Mouse (Mus musculus) granulocyte monocyte progenitor cell, adult 5-6 weeks (primary cell): ENCODE data around the gene Zfhx3. TPM values are rescaled to one million over a fixed set of nuclear protein-coding genes. Genes with fewer than 3 reads are reported as not detected.

Source experiments
- ATAC-seq: replicated peaks from 2 replicates; pipeline ENCODE4 v1.8.0; 2016; ENCODE audit warnings: mild to moderate bottlenecking, moderate TSS enrichment, inconsistent platforms; ENCODE audit not compliant: poor library complexity, severe bottlenecking
- total RNA-seq, 2 experiments: library from RNA; stranded (forward) in 1 of 2; stranded (reverse) in 1 of 2; fragments of 200-712, 200-1000 nt in 1 of 2; fragments of >200 nt in 1 of 2; fragmentation: Nextera tagmentation in 1 of 2; gene quantifications; 2 replicates each; pipeline ENCODE4 v1.2.3; 2014 to 2017

The Zfhx3 gene
- total RNA-seq, 2 experiments from 2014 or later: 0.31 to 0.41 TPM

DNA sequence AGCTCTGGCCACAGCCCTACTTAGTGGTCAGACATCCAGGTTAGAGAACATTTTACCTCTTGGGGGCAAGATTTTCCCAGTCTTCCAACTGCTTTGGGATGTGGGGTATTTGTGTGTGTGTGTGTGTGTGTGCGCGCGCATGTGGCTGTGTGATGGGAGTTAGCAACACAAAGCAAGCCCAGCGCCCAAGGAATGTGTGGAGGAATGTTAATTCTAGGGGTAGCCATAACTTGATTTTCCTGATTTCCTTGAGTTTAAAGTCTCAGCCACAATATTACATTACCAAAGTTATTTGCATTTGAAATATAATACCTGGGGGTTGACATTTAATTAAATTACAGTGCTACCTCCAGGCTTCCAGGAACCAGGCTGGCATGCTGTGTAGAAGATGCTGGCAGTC lies 136.3 kb downstream of the Zfhx3 start:
- ATAC-seq: no peak

DNA sequence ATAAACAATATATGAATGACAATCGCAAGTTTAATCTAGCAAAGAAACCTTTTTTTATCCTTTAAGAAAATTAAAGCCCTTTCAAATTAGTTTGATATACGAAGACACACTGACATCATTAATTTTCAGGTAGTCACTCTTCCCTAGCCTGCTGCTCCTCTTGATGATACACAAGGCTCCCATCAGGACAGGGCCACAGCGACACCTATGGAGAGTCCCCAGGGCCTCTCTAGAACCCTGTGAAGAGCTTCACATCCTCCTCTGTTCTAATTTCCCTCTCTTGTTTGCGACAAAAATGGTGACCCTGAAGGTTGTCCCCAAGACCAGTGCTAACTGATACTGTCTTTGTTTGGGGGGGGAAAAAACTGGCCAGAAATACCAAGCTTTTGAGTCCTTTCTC lies 144.5 kb downstream of the Zfhx3 start:
- ATAC-seq: no peak

DNA sequence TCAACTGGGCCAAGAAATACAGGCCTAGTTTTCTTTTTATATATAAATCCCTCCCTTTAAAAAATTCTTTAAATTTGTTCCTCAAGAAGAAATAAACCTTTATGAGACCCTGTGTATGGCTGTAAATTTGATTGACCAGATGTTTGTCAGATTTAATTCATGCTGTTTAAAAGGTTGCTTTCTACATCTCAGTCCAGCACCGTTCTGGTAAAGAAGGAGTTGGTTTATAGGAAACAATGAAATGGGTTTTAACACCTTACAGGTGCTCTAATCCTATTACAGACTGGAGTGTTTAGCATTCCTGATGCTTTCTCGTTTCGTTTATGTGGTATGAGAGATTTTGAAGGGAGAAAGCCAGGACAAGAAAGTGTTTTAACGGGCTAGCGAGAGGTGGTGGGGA lies 147.2 kb downstream of the Zfhx3 start:
- no peak for ATAC-seq

DNA sequence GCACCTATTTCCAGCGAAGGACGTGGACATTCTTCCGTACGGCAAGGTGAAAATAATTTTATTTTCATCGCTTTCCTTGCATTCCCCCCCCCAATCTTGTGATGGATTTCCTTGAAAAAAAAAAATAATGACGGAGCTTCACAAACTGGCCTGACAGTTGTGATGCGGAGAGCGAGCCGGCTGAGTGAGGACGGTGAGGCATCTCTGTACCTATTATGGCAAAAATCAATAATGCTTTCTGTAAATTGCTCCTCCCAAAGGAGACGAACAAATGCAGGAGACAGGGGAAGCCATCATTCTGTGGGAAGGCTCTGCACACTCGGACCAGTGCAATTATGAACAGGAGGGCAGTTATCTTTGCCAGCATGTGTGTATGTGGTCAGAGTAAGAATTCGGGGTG lies 156.2 kb downstream of the Zfhx3 start:
- ATAC-seq: no peak

DNA sequence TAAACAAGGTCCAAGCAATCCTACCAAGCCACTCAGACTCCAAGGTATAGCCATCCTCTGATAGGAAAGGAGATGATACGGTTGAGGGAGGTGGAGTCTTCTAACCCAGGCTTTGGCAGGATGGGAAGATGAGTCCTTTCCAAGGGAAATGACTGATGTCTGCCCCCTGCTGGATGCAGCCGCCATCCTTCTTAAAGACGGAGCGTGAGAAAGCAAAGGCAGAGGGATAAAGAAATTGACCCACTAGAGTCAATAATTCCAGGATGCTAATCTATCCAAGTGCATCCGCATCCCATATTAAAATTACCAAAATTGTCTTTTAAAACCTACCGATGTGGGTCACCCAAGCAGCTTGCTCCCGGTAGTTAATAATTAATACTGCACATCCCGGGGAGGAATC lies 158.7 kb downstream of the Zfhx3 start:
- no peak for ATAC-seq

DNA sequence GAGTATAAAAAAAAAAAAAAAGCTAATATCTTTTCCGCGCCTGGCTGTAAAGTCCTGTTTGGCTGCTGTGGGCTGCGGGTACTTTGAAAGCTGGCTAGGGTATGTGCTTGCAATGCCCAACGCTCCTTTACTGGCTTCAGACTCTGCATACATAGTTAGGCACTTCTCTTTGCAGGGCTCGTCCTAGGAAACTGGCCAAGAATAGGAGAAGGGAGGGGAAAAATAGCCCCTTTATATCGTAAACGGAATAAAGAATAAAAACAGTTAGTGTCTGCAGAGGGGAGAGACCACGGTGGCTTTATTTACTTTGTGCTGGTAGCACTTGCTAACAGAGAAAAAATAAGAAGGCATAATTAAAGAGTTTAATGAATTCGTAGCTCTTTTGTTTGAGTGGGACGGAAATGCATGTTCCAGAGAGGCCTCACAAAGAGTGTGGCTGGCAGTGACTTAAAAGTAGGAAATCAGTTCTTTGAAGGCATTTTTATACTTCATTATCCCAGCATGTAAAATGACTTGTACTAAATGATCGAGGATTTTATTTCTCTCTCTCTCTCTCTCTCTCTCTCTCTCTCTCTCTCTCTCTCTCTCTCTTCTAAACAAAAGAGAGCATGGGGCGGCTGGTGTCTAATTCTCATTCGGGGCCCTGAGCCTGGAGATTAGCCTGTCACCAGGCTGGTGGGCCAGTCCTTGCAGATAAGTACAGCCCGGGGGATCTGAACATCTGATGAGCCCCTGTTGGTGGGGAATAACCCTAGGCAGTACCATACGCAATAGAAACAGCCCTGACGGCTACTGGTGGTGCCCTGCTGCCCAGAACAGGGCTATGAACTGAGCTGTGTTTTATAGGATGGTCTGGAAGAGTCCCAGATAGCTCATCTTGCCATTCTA lies 159.8 kb downstream of the Zfhx3 start:
- ATAC-seq: no peak

DNA sequence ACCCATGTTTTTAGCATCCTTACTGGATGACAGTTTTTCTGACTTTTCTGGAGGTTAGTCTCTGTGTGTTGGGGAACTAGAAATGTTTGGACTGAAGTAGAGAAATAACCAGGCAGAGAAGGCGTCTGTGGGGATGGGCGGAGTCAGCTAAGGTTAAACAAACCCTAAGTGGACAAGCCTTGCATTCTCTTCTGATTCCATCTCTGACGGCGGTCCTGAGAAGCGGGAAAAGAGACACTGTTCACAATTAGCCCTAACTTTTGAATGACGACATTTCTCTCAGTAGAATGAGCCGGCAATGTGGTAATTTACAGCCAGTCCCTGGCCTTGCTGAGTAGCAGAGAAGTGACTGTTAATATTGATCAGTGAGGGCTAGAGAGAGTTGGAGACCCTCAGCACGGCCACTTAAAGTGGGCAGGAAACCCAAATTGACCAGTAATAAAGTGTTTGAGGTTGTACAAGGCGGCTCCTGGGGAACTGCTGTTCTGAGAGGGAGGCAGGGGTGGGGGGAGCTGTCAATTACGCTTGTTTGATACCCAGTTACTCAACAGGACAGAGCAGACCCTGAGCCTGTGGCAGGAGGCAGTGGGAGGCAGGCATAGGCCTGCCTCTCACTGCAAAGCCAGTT lies 162.1 kb downstream of the Zfhx3 start:
- ATAC-seq: no peak

DNA sequence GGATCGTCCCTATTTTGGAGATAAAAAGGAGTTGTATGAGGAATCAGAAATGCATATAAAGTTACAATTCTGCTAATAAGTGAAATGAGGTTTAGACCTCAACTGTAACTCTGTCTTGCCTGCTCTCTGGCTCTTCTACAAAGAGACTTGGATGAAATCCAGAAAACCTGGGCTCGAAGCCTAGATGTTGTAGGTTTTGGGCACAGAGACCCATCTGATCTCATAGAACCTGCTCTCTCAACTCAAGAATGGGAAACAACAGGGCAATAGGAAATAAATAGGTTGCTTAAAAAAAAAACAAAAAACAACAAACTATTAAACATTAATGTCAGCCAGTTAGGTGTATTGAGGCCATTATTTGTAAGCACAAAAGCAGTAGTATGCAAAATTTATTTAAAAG lies 182.6 kb downstream of the Zfhx3 start:
- no peak for ATAC-seq

DNA sequence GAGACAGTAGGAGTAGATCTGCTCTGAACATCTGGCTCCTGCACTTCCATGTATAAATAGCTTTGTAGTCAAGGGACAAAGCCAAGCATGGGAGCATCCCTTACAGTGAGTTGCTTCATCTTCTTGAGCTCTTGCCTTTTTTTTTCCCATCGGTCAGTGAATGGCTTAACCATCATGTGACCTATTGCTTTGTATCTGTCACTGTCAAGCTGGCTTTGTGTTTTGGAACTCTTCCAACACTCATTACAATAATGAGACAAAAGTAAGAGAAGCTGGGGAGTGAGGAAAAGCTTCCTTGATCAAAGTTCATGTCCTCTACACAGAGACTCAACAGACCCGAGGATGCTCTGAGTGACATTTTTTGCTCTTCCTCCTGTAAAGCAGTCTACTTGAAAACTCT lies 183.0 kb downstream of the Zfhx3 start:
- no peak for ATAC-seq

DNA sequence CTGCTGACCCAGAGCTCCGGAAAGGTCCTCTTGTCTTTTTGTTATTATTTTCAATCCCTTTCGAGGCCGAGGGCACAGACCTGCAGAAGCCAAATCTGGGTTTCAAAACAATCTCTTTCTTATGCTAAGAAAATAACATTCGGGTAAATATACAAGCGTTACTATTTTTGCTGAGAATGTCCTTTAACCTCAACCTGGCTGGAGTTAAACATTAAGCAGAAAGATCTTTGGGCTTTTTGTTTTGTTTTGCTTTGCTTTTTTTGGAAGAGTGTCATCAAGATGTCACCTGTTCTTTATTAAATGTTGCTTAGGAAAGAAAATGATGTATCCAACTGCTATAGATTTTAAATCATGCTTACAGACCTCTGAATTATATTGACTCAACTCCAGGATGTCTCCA lies 204.1 kb downstream of the Zfhx3 start:
- no peak for ATAC-seq

DNA sequence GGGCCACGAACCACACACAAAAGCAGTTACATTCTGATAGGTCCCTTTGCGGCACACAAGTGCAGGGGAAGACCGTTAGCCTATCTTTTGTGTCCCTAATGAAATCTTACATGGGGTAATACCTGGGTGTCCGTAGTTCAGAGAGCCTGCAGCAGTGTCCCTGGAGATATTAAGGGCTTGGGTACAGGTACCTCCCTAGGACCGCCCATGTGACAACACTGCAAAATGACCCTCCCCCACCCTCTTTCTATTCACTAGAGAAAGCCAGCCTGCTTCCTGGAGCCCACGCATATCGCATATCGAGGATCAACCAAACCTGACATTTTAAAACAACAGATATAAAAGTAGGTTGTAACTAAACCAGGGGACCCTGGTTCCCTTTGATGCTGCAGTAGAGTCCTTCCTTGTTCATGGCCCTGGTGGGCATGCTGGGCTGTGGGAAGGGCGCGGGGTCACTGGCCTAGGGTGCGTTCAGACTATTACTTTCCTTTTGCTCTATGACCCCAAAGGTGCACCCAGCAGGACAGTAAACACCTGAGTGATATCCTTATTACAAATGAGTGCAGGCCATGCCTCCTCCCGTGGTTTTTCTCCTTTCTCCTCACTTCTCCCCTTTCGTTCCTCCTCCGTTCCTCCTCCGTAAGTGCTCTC lies 206.3 kb downstream of the Zfhx3 start:
- no peak for ATAC-seq

DNA sequence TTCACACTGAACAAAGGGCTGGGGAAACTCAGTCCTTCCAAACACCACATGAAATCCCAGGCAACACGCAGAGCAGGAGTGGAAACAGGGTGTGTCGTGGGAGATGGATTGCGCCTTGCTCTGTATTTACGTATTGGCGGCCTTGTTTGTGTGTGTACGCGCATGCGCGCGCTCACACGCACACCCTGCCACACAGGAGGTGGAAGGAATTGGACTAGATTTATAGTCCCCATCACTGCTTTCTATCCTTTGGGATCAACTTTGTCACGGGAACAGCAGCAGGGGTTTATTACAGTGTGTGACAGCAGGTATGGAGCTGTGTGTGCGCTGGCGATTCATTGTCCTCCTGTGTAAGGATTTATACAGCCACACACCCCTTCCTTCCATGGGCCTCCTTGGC lies 228.4 kb downstream of the Zfhx3 start:
- no peak for ATAC-seq

DNA sequence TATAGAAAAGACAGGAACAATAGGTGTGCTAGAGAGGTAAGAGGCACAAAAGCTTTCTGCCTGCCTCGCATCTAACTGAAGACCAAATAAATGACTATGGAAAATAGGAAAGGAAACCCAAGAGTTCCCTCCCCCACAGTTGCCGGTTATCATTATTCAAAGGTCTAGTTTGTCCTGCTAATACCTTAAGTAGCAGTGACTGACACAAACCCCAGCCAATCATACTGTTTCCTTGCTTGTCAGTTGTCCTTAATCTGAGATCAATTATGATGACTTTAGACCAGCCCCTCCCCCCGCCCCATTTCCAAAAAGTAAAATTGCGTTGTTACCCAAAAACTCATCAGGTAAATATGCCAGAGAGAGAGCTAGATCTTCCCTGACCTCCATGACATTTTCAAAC lies 240.9 kb downstream of the Zfhx3 start:
- ATAC-seq: no peak

DNA sequence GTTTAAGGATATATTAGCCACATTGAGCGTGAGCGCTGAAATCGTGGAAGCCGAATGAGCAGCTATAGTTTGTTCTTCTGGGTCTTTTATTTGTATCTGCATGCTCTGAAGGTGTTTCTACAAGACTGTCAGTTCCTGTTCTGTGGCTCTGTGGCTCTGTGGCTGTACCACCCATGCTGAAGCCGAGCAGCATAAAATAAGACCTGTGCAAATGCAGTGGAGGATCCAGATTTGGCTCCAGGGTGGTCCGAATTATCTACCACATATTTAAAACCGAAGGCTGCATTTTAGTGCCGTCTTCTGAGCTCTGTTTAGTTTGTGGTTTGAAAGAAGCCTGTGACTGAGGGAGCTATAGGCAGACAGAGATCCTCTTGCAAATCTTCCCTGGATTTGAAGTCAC lies 241.5 kb downstream of the Zfhx3 start:
- ATAC-seq: no peak

DNA sequence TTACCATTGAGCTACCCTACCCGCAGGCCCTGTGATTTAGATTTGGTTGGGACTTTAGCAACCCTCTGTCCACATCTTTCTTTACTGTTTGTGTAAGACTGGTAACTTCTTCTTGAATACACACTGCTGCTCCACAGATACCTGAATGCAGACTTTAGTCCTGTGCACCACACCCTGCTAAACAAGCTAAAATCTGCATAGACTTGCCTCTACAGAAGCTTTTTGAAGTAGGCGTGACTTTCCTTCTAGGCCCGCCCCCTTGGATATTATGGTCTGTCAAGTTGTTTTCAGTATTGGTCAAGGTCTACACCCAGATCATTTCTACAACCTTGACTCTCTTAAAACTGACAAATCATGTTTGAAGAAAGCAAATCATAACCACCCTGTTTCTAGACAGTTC lies 243.8 kb downstream of the Zfhx3 start:
- ATAC-seq: no peak

DNA sequence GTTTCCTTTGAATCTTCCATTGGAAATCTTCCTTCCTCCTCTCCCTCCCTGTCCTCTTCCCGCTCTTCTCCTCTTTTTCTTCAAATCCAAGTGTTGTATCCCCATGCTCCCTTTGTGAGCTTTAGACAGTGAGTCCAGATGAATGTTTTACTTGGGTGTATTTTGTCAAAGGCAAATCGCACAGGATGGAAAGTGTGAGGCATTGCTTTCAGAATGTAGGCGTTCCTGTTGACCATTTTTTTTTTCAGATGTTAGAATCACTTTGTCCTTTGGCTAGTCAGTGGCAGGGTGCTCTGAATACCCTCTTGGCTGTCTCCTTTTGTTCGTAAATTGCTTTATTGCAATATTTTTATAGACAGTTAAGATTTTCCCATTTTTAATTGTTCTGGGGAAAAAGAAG lies 245.6 kb downstream of the Zfhx3 start:
- no peak for ATAC-seq

DNA sequence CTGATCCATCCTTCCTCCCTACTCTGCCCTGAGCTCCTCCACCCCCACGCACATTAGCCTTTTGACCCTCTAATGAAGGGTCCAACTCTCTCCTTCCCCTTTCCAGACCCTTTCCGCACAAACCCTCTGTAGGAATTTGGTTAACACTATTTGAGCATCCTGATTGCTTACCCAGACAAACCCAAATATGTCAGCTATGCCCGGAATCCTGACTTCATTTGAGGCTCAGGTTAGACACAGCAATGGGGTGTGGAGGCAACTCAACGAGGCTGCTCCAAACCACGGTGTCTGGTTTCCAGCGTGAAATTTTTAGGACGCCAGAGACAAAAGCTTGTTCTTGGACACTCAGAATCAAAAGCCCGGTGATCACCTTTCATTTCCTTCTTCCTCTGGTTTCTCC lies 252.1 kb downstream of the Zfhx3 start:
- ATAC-seq: no peak

DNA sequence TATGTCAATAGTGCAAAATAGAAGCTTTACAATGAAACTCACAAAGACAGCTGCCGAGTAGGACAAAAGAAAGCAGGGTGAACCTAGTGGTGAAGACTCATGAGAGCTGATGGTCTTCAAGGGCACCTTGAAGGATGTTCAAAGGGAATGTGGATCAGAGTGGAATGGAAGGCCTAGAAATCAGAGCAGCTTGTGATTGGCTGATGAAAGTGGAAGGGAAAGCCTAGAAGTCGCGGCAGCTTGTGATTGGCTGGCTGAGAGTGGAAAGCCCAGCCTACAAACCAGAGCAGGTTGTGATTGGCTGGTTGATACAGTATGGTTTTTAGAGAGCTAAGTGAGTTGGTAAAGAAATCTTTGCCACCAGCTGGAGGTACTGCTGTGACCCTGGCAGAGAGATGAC lies 272.6 kb downstream of the Zfhx3 start:
- no peak for ATAC-seq

DNA sequence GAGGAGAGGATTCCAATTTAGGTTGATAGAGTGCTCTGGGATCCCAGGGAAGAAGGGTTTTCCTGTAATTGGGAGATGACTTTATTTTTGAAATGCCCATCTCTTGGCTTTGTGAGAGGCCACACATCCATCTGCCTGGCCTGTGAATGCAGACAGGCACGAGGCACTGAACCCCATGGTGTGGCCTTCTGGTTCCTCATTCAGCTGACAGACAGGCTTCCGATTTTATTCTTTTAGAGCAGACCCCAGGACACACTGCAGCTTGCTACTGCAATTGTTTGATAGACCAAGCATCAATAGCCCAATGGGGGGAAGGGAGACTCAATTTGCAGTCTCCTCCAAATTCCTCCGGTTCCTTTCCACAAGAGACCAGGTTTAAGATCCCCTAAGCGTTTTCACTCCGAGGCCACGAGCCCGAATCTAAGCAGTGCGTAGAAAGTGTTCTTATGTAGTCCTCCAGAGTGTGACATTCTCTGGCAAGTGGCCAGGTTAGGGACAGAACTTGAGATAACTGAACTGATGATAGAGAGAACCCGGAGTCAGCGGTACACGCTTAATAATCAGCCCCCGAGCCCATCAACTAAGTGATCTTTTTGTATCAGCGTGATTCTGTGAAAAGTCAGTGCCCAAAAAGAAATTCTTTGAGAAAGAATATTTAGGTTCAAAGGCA lies 275.9 kb downstream of the Zfhx3 start:
- no peak for ATAC-seq

DNA sequence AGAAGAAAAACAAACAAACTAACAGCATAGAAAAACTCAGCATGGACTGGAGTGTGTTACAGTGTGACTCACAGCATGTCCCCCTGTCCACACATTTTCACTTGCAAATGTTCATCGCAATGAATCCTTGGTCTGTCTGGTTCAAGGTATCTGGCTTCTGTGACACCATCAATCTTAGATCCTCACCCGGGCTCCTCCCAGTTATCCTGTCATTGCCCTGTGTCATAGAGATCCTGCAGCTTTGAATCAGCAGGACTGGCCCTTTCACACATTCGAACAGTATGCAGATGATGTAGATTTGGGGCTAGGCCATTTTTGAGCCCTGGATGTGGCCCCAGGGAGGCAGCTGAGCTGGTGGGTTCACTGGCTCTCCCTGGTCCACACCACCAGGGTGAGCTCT lies 278.1 kb downstream of the Zfhx3 start:
- no peak for ATAC-seq

DNA sequence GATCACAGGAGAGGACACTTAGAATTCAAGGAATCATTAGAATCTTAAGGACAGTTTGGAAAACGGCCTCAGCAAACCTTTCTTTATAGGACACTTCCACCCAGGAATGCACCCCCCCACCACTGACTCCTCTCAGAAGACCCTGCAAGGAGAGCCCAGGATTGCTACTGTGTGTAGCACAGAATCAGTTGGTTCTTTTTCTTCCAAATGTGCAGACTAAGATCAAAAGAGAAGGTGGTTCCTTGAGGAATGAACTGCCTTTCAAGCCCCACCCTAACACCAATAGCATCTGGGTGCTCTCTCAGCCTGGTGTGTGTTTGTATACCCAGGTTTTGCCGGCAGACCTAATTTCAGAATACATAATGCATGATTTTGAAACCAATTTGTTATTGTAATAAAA lies 279.6 kb downstream of the Zfhx3 start:
- no peak for ATAC-seq
